Mouse (Mus musculus) stomach, postnatal 0 days (tissue): ENCODE results near the gene Nynrin.

Source experiments
- CTCF ChIP-seq: IDR thresholded peaks from 2 replicates; pipeline ENCODE4 v1.5.1; 2016; ENCODE audit warnings: antibody characterized with exemption, low read depth, mild to moderate bottlenecking, moderate library complexity
- EP300 ChIP-seq: optimal IDR thresholded peaks from 2 replicates; pipeline ENCODE3; 2016; ENCODE audit warnings: antibody characterized with exemption

DNA sequence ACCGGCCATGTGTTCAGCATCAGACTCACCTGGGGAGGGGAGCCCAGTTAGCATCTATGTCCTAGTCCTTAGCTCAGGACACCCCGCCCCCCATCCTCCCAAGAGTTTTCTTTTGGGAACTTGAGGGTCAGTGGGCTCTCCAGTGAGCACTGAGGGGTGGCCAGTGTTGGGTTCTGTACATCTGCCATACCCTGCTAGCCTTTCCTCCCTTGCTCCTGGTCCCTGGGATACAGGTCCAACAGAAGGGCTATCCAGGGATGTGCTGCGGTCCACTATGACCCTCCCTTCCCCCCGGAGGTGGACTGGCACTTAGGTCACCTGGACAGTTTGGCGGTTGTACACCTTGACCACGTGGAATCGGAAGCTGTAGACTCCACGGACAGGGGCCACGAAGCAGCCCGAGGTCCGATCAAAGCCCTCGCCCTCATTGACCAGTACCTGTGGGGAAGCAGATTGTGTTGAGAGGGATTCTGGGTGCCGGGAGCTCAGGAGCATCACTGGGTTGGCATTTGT is 29.4 kb downstream of the Nynrin start:
- no peak for TF ChIP-seq CTCF
- no peak for TF ChIP-seq EP300
